Mouse (Mus musculus) hindbrain, embryonic 16.5 days (tissue): ENCODE results near the gene Vstm4. TPM values are rescaled to one million over a fixed set of nuclear protein-coding genes. Genes with fewer than 3 reads are reported as not detected.

Source experiments
- polyA plus RNA-seq: library from polyadenylated mRNA; unstranded; fragments of >200 nt; fragmentation: Nextera tagmentation; extraction: Ambion mirVana; gene quantifications from 2 replicates; pipeline ENCODE4 v1.2.1, GENCODE M21; 2015

Vstm4 gene
- polyA plus RNA-seq, 1 experiment from 2014 or later: 14.5 TPM

Other genes with a start within 250 kb of the Vstm4 start
- gene 3425401B19Rik, start 171.5 kb upstream of the Vstm4 start, polyA plus RNA-seq: 0.06 and 0.21 TPM in 2 replicates
- gene Tmem273, start 70.8 kb upstream of the Vstm4 start, polyA plus RNA-seq: 0.41 and 0.66 TPM in 2 replicates
- gene Fam170b, start 22.8 kb upstream of the Vstm4 start, polyA plus RNA-seq: not detected in 2 replicates
- 0.36 and 0.40 TPM in 2 replicates for gene Lrrc18, start 134.6 kb downstream of the Vstm4 start, polyA plus RNA-seq